Mouse (Mus musculus) CH12.LX (cell line): Measurements from ENCODE around the gene Usp39. TPM values are rescaled to one million over a fixed set of nuclear protein-coding genes. Genes with fewer than 3 reads are reported as not detected.

Experiments
- DNase-seq: peaks from one replicate; pipeline ENCODE4 v3.0.0-alpha.2; 2013; ENCODE audit errors: extremely low read depth
- H3K27ac ChIP-seq: 2 replicates; pipeline ENCODE4 v1.5.1; 2012; ENCODE audit warnings: low read depth, mild to moderate bottlenecking, control low read depth, moderate library complexity; ENCODE audit not compliant: insufficient read depth
- H3K27me3 ChIP-seq: replicated peaks from 2 replicates; pipeline ENCODE3; 2012; ENCODE audit warnings: inconsistent platforms
- H3K36me3 ChIP-seq, 2 experiments: replicated peaks in 1 of 2; 2 replicates each; pipeline versions ENCODE3 to v1.6.1; 2012; ENCODE audit warnings: inconsistent platforms in 1 of 2, low read length in 1 of 2, mild to moderate bottlenecking in 1 of 2, mixed read lengths in 1 of 2, moderate library complexity in 1 of 2; ENCODE audit not compliant: control insufficient read depth in 1 of 2, insufficient read depth in 1 of 2
- H3K4me1 ChIP-seq, 2 experiments: 2 replicates each; pipeline ENCODE4 v1.6.1; 2012; ENCODE audit warnings: inconsistent platforms in 1 of 2, moderate library complexity in 1 of 2; ENCODE audit not compliant: insufficient read depth in 2 of 2, control insufficient read depth in 1 of 2
- H3K4me2 ChIP-seq: 2 replicates; pipeline ENCODE4 v1.6.1; 2012; ENCODE audit warnings: low read depth, mild to moderate bottlenecking, control low read depth; ENCODE audit not compliant: poor library complexity, insufficient read depth, severe bottlenecking
- H3K4me3 ChIP-seq, 3 experiments: fragments of 150-350 bp in 1 of 3; sonication (generic) in 1 of 3; replicated peaks in 1 of 3; 2 replicates each; pipeline versions ENCODE3 to v1.5.1; 2011 to 2012; ENCODE audit warnings: low read depth in 2 of 3, low read length in 2 of 3, mild to moderate bottlenecking in 2 of 3, moderate library complexity in 2 of 3, control low read depth in 1 of 3, improper control_type of control experiment in 1 of 3, inconsistent platforms in 1 of 3, mixed read lengths in 1 of 3; ENCODE audit not compliant: poor library complexity in 1 of 3
- H3K79me2 ChIP-seq: replicated peaks from 2 replicates; pipeline ENCODE4 v1.6.1; 2012; ENCODE audit warnings: mild to moderate bottlenecking, moderate library complexity; ENCODE audit not compliant: control insufficient read depth, poor library complexity, insufficient read depth, severe bottlenecking; ENCODE audit errors: extremely low read depth
- H3K9ac ChIP-seq: 2 replicates; pipeline ENCODE4 v1.6.1; 2012; ENCODE audit warnings: low read depth, mild to moderate bottlenecking, control low read depth, moderate library complexity; ENCODE audit not compliant: insufficient read depth
- H3K9me3 ChIP-seq: replicated peaks from 2 replicates; pipeline ENCODE3; 2012; ENCODE audit warnings: low read length, inconsistent platforms, mixed read lengths
- BHLHE40 ChIP-seq: IDR thresholded peaks from 2 replicates; pipeline ENCODE4 v1.6.1; 2011; ENCODE audit warnings: mild to moderate bottlenecking, low read depth, low read length, improper control_type of control experiment
- CHD1 ChIP-seq: IDR thresholded peaks from 2 replicates; pipeline ENCODE4 v1.6.1; 2012; ENCODE audit warnings: low read depth, low read length, improper control_type of control experiment, inconsistent platforms
- CHD2 ChIP-seq: IDR thresholded peaks from 2 replicates; pipeline ENCODE4 v1.6.1; 2011; ENCODE audit warnings: low read length, improper control_type of control experiment
- ETS1 ChIP-seq: conservative IDR thresholded peaks from 2 replicates; pipeline ENCODE4 v1.6.1; 2012; ENCODE audit warnings: low read depth, mild to moderate bottlenecking, inconsistent platforms, low read length, improper control_type of control experiment, moderate library complexity
- HCFC1 ChIP-seq: IDR thresholded peaks from 2 replicates; pipeline ENCODE4 v1.6.1; 2012; ENCODE audit warnings: low read depth, mild to moderate bottlenecking, inconsistent platforms, low read length, improper control_type of control experiment
- IRF4 ChIP-seq: IDR thresholded peaks from 2 replicates; pipeline ENCODE4 v1.6.1; 2014; ENCODE audit warnings: low read depth, mild to moderate bottlenecking, inconsistent platforms, low read length, improper control_type of control experiment
- MAFK ChIP-seq: IDR thresholded peaks from 2 replicates; pipeline ENCODE4 v1.6.1; 2011; ENCODE audit warnings: low read length, improper control_type of control experiment; ENCODE audit not compliant: insufficient replicate concordance
- MEF2A ChIP-seq: IDR thresholded peaks from 2 replicates; pipeline ENCODE4 v1.6.1; 2014; ENCODE audit warnings: low read depth, mild to moderate bottlenecking, inconsistent platforms, low read length, improper control_type of control experiment, borderline replicate concordance
- MXI1 ChIP-seq: IDR thresholded peaks from 2 replicates; pipeline ENCODE4 v1.6.1; 2011; ENCODE audit warnings: mild to moderate bottlenecking, low read depth, low read length, improper control_type of control experiment
- MYC ChIP-seq: IDR thresholded peaks from 2 replicates; pipeline ENCODE4 v1.6.1; 2011; ENCODE audit warnings: low read depth, mild to moderate bottlenecking, improper control_type of control experiment, low read length
- NELFE ChIP-seq: IDR thresholded peaks from 2 replicates; pipeline ENCODE4 v1.6.1; 2011; ENCODE audit warnings: low read depth, low read length, improper control_type of control experiment
- PAX5 ChIP-seq: IDR thresholded peaks from 2 replicates; pipeline ENCODE4 v1.6.1; 2012; ENCODE audit warnings: low read length, inconsistent platforms, mixed read lengths
- POLR2AphosphoS2 ChIP-seq: IDR thresholded peaks from 2 replicates; pipeline ENCODE4 v1.6.1; 2011; ENCODE audit warnings: low read depth, low read length, improper control_type of control experiment
- RCOR1 ChIP-seq: conservative IDR thresholded peaks from 2 replicates; pipeline ENCODE4 v1.6.1; 2012; ENCODE audit warnings: low read depth, mild to moderate bottlenecking, inconsistent platforms, low read length, improper control_type of control experiment
- USF1 ChIP-seq: IDR thresholded peaks from 2 replicates; pipeline ENCODE4 v1.6.1; 2014; ENCODE audit warnings: low read depth, mild to moderate bottlenecking, inconsistent platforms, low read length, improper control_type of control experiment
- ZMIZ1 ChIP-seq: IDR thresholded peaks from 2 replicates; pipeline ENCODE4 v1.6.1; 2012; ENCODE audit warnings: low read depth, mild to moderate bottlenecking, inconsistent platforms, low read length, improper control_type of control experiment
- ZNF384 ChIP-seq: IDR thresholded peaks from 2 replicates; pipeline ENCODE4 v1.6.1; 2012; ENCODE audit warnings: low read depth, low read length, improper control_type of control experiment, inconsistent platforms
- dilution Hi-C: fragments of 300-500 bp; cut with MboI; formaldehyde crosslinking; loops from 2 replicates; pipeline ENCODE4 v1.14.3; 2020; ENCODE audit warnings: low sequenced_read_pairs; ENCODE audit not compliant: extremely low pct_unique_long_range_greater_than_20kb, extremely low pct_ligation_motif_present
- in situ Hi-C: fragments of 300-500 bp; cut with MboI; formaldehyde crosslinking; loops from 3 replicates; pipeline ENCODE4 v1.14.3; 2019; ENCODE audit warnings: low sequenced_read_pairs, low pct_ligation_motif_present, low pct_unique_long_range_greater_than_20kb, mixed read lengths
- polyA plus RNA-seq: library from polyadenylated mRNA; unstranded; fragments of >175 nt; gene quantifications from 2 replicates; pipeline ENCODE4 v1.2.1, GENCODE M21; 2012; ENCODE audit warnings: low read depth; ENCODE audit not compliant: insufficient read length
- total RNA-seq, 2 experiments: library from RNA; depleted of rRNA; stranded (reverse); fragments of 300-350 nt in 1 of 2; fragments of >200 nt in 1 of 2; gene quantifications; 2 replicates each; pipeline ENCODE4 v1.2.3; 2012 to 2014

Gene Usp39
- total and polyA plus RNA-seq, 3 experiments: 74.5 to 138 (median 88.2) TPM

DNA sequence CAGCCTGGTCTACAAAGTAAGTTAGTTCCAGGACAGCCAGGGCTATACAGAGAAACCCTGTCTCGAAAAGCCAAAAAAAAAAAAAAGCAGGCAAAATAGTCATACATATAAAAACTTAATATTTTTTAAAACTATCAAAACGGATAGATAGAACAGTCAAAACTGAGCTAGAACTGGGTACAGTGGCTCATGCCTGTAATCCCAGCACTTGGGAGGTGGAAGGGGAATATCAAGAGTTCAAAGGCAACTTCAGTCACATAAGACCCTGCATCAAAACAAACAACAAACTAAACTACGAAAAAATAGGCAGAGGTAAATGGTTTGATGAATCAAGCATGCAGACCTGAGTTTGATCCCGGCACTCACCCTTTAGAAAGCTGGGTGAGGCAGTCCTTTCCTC, 14.9 kb downstream of the Usp39 start:
- H3K9ac ChIP-seq: no peak overlapping the region
- H3K36me3 ChIP-seq: peaks cover 70 to 94% of the 10 kb centered on the region in 2 experiments
- no peak overlapping the region for H3K27ac ChIP-seq
- H3K9me3 ChIP-seq: no peaks in the 10 kb centered on the region
- H3K27me3 ChIP-seq: no peaks in the 10 kb centered on the region
- no peak overlapping the region for H3K4me2 ChIP-seq
- TF ChIP-seq MXI1: no peak
- no peak for TF ChIP-seq NELFE
- TF ChIP-seq CHD2: no peak
- no peak for TF ChIP-seq ZNF384
- no peak for TF ChIP-seq PAX5
- TF ChIP-seq ETS1: no peak
- TF ChIP-seq RCOR1: no peak
- no peak for TF ChIP-seq USF1
- no peak for TF ChIP-seq MAFK
- TF ChIP-seq IRF4: no peak
- no peak for TF ChIP-seq MEF2A
- no peak for TF ChIP-seq HCFC1
- no peak for TF ChIP-seq CHD1
- no peak for TF ChIP-seq ZMIZ1
- no peak for DNase-seq
- no peak overlapping the region for H3K4me3 ChIP-seq
- 0 out of 4 replicates have a peak, but pooled peaks cover 0 to 4% of the 10 kb centered on the region in 2 experiments for H3K4me1 ChIP-seq
- H3K79me2 ChIP-seq: no peaks in the 10 kb centered on the region; the same call in 1 of the 2 replicates
- in situ Hi-C loops: no loop called here
- dilution Hi-C loops: no loop called here

DNA sequence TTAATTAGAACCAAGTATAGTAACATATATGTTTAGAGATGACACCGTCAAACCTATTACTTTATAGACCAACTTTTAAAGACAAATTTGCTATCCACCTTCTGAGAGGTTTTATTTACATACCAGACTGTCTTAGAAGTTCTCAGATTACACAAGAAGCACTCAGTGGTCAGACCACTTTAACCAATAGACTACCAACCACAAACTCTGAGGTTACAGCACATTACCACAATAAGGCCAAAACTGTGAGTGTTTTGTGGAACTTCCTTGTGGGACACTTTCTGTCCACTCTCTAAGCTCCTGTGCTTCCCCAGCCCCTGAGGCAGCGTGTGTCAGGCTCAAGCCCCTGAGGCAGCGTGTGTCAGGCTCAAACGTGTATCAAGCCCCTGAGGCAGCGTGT, 16.0 kb downstream of the Usp39 start:
- Histone ChIP-seq H3K36me3 (peaks cover 75 to 92% of the 10 kb centered on the region in 2 experiments), H3K9me3 (no peaks in the 10 kb centered on the region), H3K27me3 (no peaks in the 10 kb centered on the region), H3K9ac (no peak overlapping the region), H3K4me2 (no peak overlapping the region), H3K27ac (no peak overlapping the region), H3K4me3 (no peak overlapping the region), H3K4me1 (0 out of 4 replicates have a peak, but pooled peaks cover 0 to 4% of the 10 kb centered on the region in 2 experiments), H3K79me2 (no peaks in the 10 kb centered on the region; the same call in 1 of the 2 replicates)
- dilution Hi-C loops: no loop called here
- DNase-seq: no peak
- TF ChIP-seq MYC: no peak
- no peak for TF ChIP-seq MAFK
- no peak for TF ChIP-seq POLR2AphosphoS2
- no peak for TF ChIP-seq RCOR1
- no peak for TF ChIP-seq ZNF384
- no peak for TF ChIP-seq BHLHE40
- in situ Hi-C loops: no loop called here
